8 mouse cellular contexts compared by ENCODE assay signal in the genomic region with DNA sequence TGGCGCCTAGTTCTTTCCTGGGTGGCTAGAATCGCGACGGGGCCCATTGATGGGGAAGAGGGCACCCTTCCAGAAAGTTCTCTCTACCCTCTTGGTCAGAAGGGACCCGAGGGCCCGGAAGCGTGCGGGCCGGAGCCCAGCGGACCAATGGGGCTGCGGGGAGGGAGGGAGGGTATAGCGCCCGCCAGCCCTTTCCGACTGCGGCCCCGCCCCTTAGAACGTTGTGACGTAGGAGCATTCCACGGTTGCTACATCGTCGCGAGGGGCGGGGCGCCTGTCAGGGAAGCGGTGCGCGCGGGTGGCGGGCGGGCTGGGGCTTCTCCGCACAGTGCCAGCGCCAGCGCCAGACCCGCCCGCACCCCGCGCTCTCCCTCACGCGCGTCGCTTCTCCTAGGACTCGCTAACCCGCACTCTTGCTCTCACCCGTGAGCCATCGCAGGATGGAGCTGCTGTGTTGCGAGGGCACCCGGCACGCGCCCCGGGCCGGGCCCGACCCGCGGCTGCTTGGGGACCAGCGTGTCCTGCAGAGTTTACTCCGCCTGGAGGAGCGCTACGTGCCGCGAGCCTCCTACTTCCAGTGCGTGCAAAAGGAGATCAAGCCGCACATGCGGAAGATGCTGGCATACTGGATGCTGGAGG. TPM values are rescaled to one million over a fixed set of nuclear protein-coding genes. Genes with fewer than 3 reads are reported as not detected.
DNase-seq lines count a peak whose midpoint lies in the region; ATAC-seq lines count a peak whose summit lies in the region.

No protein-coding gene starts in this region.

- H3K9me3 ChIP-seq in heart, embryonic 14.5 days (ENCODE audit: control insufficient read depth, low read length) = no peaks in the 10 kb centered on the region
- H3K9me3 ChIP-seq in liver, embryonic 13.5 days (replicated peaks) = no peaks in the 10 kb centered on the region
- H3K9me3 ChIP-seq in stomach, embryonic 16.5 days (replicated peaks; ENCODE audit: control insufficient read depth, low read length) = no peaks in the 10 kb centered on the region

- WGBS in heart, embryonic 14.5 days = 1% methylated on average over 58 of the region's 63 CpGs
- WGBS in liver, embryonic 13.5 days (ENCODE audit: insufficient replicate concordance) = under 1% methylated on average over 57 of the region's 63 CpGs
- under 1% methylated on average over 63 of the region's 63 CpGs for WGBS in stomach, embryonic 16.5 days

- no peaks in the 10 kb centered on the region for H3K27me3 ChIP-seq in heart, embryonic 14.5 days (ENCODE audit: control insufficient read depth, insufficient read depth, low read length)
- H3K27me3 ChIP-seq in liver, embryonic 13.5 days = no peaks in the 10 kb centered on the region
- no peaks in the 10 kb centered on the region for H3K27me3 ChIP-seq in stomach, embryonic 16.5 days (ENCODE audit: control insufficient read depth, insufficient read depth, low read length)

- peaks cover 27 to 31% of the 10 kb centered on the region in 2 experiments for H3K4me1 ChIP-seq in heart, embryonic 14.5 days (ENCODE audit: control insufficient read depth in 2 of 2, insufficient read depth in 2 of 2, low read length in 2 of 2)
- H3K4me1 ChIP-seq in liver, embryonic 13.5 days (replicated peaks) = peaks cover 71% of the 10 kb centered on the region
- H3K4me1 ChIP-seq in stomach, embryonic 16.5 days (ENCODE audit: control insufficient read depth, insufficient read depth, low read length) = peaks cover 33% of the 10 kb centered on the region

- peak overlapping the region; percentile 88 for H3K4me2 ChIP-seq in heart, embryonic 14.5 days (ENCODE audit: low read length)
- peak overlapping the region; percentile 97 for H3K4me2 ChIP-seq in liver, embryonic 13.5 days
- peak overlapping the region; percentile 74 for H3K4me2 ChIP-seq in stomach, embryonic 16.5 days (ENCODE audit: low read depth, low read length)

- H3K27ac ChIP-seq in heart, embryonic 14.5 days (replicated peaks in 1 of 2; ENCODE audit: control insufficient read depth in 1 of 2, insufficient read depth in 1 of 2, low read depth in 2 of 2, low read length in 2 of 2) = peak overlapping the region; percentile 97 to 98
- H3K27ac ChIP-seq in liver, embryonic 13.5 days = peak overlapping the region; percentile 100
- H3K27ac ChIP-seq in stomach, embryonic 16.5 days (ENCODE audit: low read length) = peak overlapping the region; percentile 99

- peak; percentile 80 for ATAC-seq in CD4-positive, CD25-positive, alpha-beta regulatory T cell, adult 4 months
- peak; percentile 85 for ATAC-seq in heart, embryonic 14.5 days (ENCODE audit: insufficient number of reproducible peaks, insufficient read depth, low FRiP score, low read depth)
- peak; percentile 71 for ATAC-seq in liver, embryonic 13.5 days (ENCODE audit: low read depth)
- ATAC-seq in stomach, embryonic 16.5 days (ENCODE audit: insufficient read depth, low FRiP score) = peak; percentile 89

- peak overlapping the region; percentile 97 for H3K9ac ChIP-seq in heart, embryonic 14.5 days (ENCODE audit: low read length)
- peak overlapping the region; percentile 89 for H3K9ac ChIP-seq in liver, embryonic 13.5 days
- H3K9ac ChIP-seq in stomach, embryonic 16.5 days (ENCODE audit: low read length) = peak overlapping the region; percentile 85

- peak; percentile 95 for DNase-seq in c-Kit-negative CD71-positive TER-119-positive erythroid progenitor cells, embryonic 14.5 days (ENCODE audit: low read depth, low spot score)
- peak; percentile 66 for DNase-seq in fibroblast of lung, adult 2 months (ENCODE audit: low read depth)
- DNase-seq in kidney, postnatal 14 days = peak; percentile 98
- peak; percentile 93 for DNase-seq in liver, embryonic 13.5 days
- DNase-seq in neural tube, embryonic 10.5 days (ENCODE audit: extremely low spot score, low spot score) = peak; percentile 93

- peak overlapping the region; percentile 81 to 99 for H3K4me3 ChIP-seq in heart, embryonic 14.5 days (ENCODE audit: control insufficient read depth in 1 of 2, insufficient read depth in 1 of 2, low read depth in 1 of 2, low read length in 2 of 2)
- peak overlapping the region; percentile 72 for H3K4me3 ChIP-seq in liver, embryonic 13.5 days (replicated peaks)
- peak overlapping the region; percentile 81 for H3K4me3 ChIP-seq in stomach, embryonic 16.5 days (replicated peaks; ENCODE audit: low read length)

- peaks cover 27% of the 10 kb centered on the region for H3K36me3 ChIP-seq in heart, embryonic 14.5 days (ENCODE audit: control insufficient read depth, insufficient read depth, low read length)
- H3K36me3 ChIP-seq in liver, embryonic 13.5 days = peaks cover 30% of the 10 kb centered on the region
- H3K36me3 ChIP-seq in stomach, embryonic 16.5 days (ENCODE audit: control insufficient read depth, insufficient read depth, low read length) = peaks cover 7% of the 10 kb centered on the region; the same call in 1 of the 2 replicates

RNA-seq across cellular contexts. Expression of gene Bysl, which starts 18.0 kb away (rescaled TPM):
- 10 to 100 TPM; 10.6 to 14.2 TPM for polyA plus RNA-seq in CD4-positive, CD25-positive, alpha-beta regulatory T cell, adult 4 months (2017; shearing (Covaris generic))
- 18.3 and 18.7 TPM in 2 replicates for polyA plus RNA-seq in heart, embryonic 14.5 days (2014; fragmentation: Nextera tagmentation; extraction: Ambion mirVana)
- polyA plus RNA-seq in liver, embryonic 13.5 days (2015; fragmentation: Nextera tagmentation; extraction: Ambion mirVana) = 28.0 and 28.4 TPM in 2 replicates
- polyA plus RNA-seq in stomach, embryonic 16.5 days (2015; fragmentation: Nextera tagmentation; extraction: Ambion mirVana) = 21.0 and 22.1 TPM in 2 replicates

RNA-seq across cellular contexts. Expression of gene Med20, which starts 18.0 kb away (rescaled TPM):
- 10 to 100 TPM; 36.0 to 37.0 TPM for polyA plus RNA-seq in CD4-positive, CD25-positive, alpha-beta regulatory T cell, adult 4 months (2017; shearing (Covaris generic))
- 28.6 and 30.9 TPM in 2 replicates for polyA plus RNA-seq in heart, embryonic 14.5 days (2014; fragmentation: Nextera tagmentation; extraction: Ambion mirVana)
- polyA plus RNA-seq in liver, embryonic 13.5 days (2015; fragmentation: Nextera tagmentation; extraction: Ambion mirVana) = 26.0 and 26.1 TPM in 2 replicates
- 40.7 and 47.5 TPM in 2 replicates for polyA plus RNA-seq in stomach, embryonic 16.5 days (2015; fragmentation: Nextera tagmentation; extraction: Ambion mirVana)

RNA-seq across cellular contexts. Expression of gene Gm20517, which starts 18.1 kb away (rescaled TPM):
- under 1 TPM in 1 of 2 experiments, not detected in 1; 0.73 TPM for polyA plus RNA-seq in CD4-positive, CD25-positive, alpha-beta regulatory T cell, adult 4 months (2017; shearing (Covaris generic))
- polyA plus RNA-seq in heart, embryonic 14.5 days (2014; fragmentation: Nextera tagmentation; extraction: Ambion mirVana) = 1.7 and 2.2 TPM in 2 replicates
- polyA plus RNA-seq in liver, embryonic 13.5 days (2015; fragmentation: Nextera tagmentation; extraction: Ambion mirVana) = 1.8 TPM in 2 replicates
- polyA plus RNA-seq in stomach, embryonic 16.5 days (2015; fragmentation: Nextera tagmentation; extraction: Ambion mirVana) = 0.89 and 1.9 TPM in 2 replicates

RNA-seq across cellular contexts. Expression of gene Usp49, which starts 37.2 kb away (rescaled TPM):
- polyA plus RNA-seq in CD4-positive, CD25-positive, alpha-beta regulatory T cell, adult 4 months (2017; shearing (Covaris generic)) = under 1 TPM; 0.43 to 0.78 TPM
- 3.0 and 3.2 TPM in 2 replicates for polyA plus RNA-seq in heart, embryonic 14.5 days (2014; fragmentation: Nextera tagmentation; extraction: Ambion mirVana)
- polyA plus RNA-seq in liver, embryonic 13.5 days (2015; fragmentation: Nextera tagmentation; extraction: Ambion mirVana) = 3.3 and 4.1 TPM in 2 replicates
- 3.3 and 3.5 TPM in 2 replicates for polyA plus RNA-seq in stomach, embryonic 16.5 days (2015; fragmentation: Nextera tagmentation; extraction: Ambion mirVana)

Comparison
In these comparisons a context has a peak if more than half of its experiments do, and no peak if none do; other contexts are left out.
1. Peak in every context shown above with its lines: DNase-seq, ATAC-seq, H3K4me3 ChIP-seq and H3K27ac ChIP-seq.